Mouse (Mus musculus) embryonic fibroblast, embryonic 13.5 days (primary cell): ENCODE data around the gene Dnaic2.

Source experiments
- CTCF ChIP-seq: IDR thresholded peaks from 2 replicates; pipeline ENCODE4 v1.5.1; 2011; ENCODE audit warnings: mild to moderate bottlenecking, control low read depth, low read length, moderate library complexity, borderline replicate concordance; ENCODE audit not compliant: insufficient read depth
- POLR2A ChIP-seq: IDR thresholded peaks from 2 replicates; pipeline ENCODE4 v1.6.1; 2011; ENCODE audit warnings: low read depth, mild to moderate bottlenecking, control low read depth, low read length, moderate library complexity

DNA sequence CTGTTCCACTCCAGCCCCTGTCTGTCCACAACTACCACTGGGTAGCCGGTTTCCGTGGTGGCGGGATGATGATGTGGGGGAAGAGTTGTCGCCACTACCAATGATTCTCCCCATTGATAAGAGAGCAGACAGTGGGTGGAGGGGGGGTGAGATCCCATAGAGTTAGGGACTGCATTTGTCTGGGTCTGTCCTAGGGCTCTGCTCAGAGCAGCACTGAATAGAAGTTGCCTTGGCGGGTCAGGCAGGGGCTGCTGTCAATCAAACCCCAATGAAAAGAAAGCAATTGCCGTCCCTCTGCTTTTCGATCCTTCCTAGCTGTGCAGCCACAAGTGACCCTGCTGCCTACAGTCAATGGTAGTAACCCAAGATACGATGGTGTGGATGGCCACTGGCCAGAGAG, 76.8 kb downstream of the Dnaic2 start:
- TF ChIP-seq POLR2A, result no peak
- no peak for TF ChIP-seq CTCF
